Mouse (Mus musculus): ENCODE results near the gene Gm21970. TPM values are rescaled to one million over a fixed set of nuclear protein-coding genes. Genes with fewer than 3 reads are reported as not detected.

The Gm21970 gene
- polyA plus RNA-seq, 1 experiment from 2014 or later, result not detected

GRCm38 (mm10) chr16:91386419-91387120, 5.0 kb upstream of the Gm21970 start:
- no peak overlapping the region for H3K9ac ChIP-seq

GRCm38 (mm10) chr16:91387121-91387486, 4.4 kb upstream of the Gm21970 start:
- Histone ChIP-seq H3K36me3 (peaks cover 58% of the 10 kb centered on the region), H3K9ac (no peak overlapping the region), H3K9me3 (replicated peaks) (no peaks in the 10 kb centered on the region; the same call in 1 of the 2 replicates), H3K4me3 (replicated peaks) (no peak overlapping the region), H3K4me2 (replicated peaks) (no peak overlapping the region), H3K27me3 (no peaks in the 10 kb centered on the region), H3K4me1 (no peaks in the 10 kb centered on the region), H3K27ac (replicated peaks) (no peak overlapping the region)
- ATAC-seq (ENCODE audit: insufficient number of reproducible peaks, low FRiP score, low TSS enrichment, low read depth), result no peak
- WGBS, result 83% methylated on average over 3 of the region's 3 CpGs

More at GRCm38 (mm10) chr16:91386419-91387120, 5.0 kb upstream of the Gm21970 start:
- no peak overlapping the region for H3K4me2 ChIP-seq (replicated peaks)
- 93% methylated on average over 10 of the region's 10 CpGs for WGBS
- H3K36me3 ChIP-seq, result peaks cover 53% of the 10 kb centered on the region
- no peak overlapping the region for H3K27ac ChIP-seq (replicated peaks)
- H3K27me3 ChIP-seq, result no peaks in the 10 kb centered on the region
- H3K4me1 ChIP-seq, result no peaks in the 10 kb centered on the region
- no peak overlapping the region for H3K4me3 ChIP-seq (replicated peaks)
- no peak for ATAC-seq (ENCODE audit: insufficient number of reproducible peaks, low FRiP score, low TSS enrichment, low read depth)
- no peaks in the 10 kb centered on the region; the same call in 1 of the 2 replicates for H3K9me3 ChIP-seq (replicated peaks)

GRCm38 (mm10) chr16:91390100-91390499, 1.4 kb upstream of the Gm21970 start:
- H3K9ac ChIP-seq, result no peak overlapping the region
- H3K27ac ChIP-seq (replicated peaks), result no peak overlapping the region
- H3K9me3 ChIP-seq (replicated peaks), result no peaks in the 10 kb centered on the region; the same call in 1 of the 2 replicates
- WGBS, result 84% methylated on average over 4 of the region's 4 CpGs
- peaks cover 74% of the 10 kb centered on the region for H3K36me3 ChIP-seq
- no peak overlapping the region for H3K4me3 ChIP-seq (replicated peaks)
- H3K4me1 ChIP-seq, result no peaks in the 10 kb centered on the region
- no peak overlapping the region for H3K4me2 ChIP-seq (replicated peaks)
- no peaks in the 10 kb centered on the region for H3K27me3 ChIP-seq
- ATAC-seq (ENCODE audit: insufficient number of reproducible peaks, low FRiP score, low TSS enrichment, low read depth), result no peak

- peaks cover 52% of the 10 kb centered on the region for H3K36me3 ChIP-seq
- WGBS, result 73% methylated on average over 4 of the region's 4 CpGs
- no peaks in the 10 kb centered on the region for H3K27me3 ChIP-seq
- H3K4me1 ChIP-seq, result no peaks in the 10 kb centered on the region
- no peak for ATAC-seq (ENCODE audit: insufficient number of reproducible peaks, low FRiP score, low TSS enrichment, low read depth)
- no peak overlapping the region for H3K4me3 ChIP-seq (replicated peaks)
- no peak overlapping the region for H3K4me2 ChIP-seq (replicated peaks)
- H3K27ac ChIP-seq (replicated peaks), result no peak overlapping the region
- H3K9ac ChIP-seq, result no peak overlapping the region
- H3K9me3 ChIP-seq (replicated peaks), result no peaks in the 10 kb centered on the region
Measured at GRCm38 (mm10) chr16:91394826-91395410, 3.4 kb downstream of the Gm21970 start.

GRCm38 (mm10) chr16:91395633-91396392, 4.3 kb downstream of the Gm21970 start:
- ATAC-seq (ENCODE audit: insufficient number of reproducible peaks, low FRiP score, low TSS enrichment, low read depth), result no peak
- no peak overlapping the region for H3K4me2 ChIP-seq (replicated peaks)
- peaks cover 55% of the 10 kb centered on the region for H3K36me3 ChIP-seq
- H3K9ac ChIP-seq, result no peak overlapping the region
- H3K4me1 ChIP-seq, result 0 out of 2 replicates have a peak, but pooled peaks cover 4% of the 10 kb centered on the region
- H3K27me3 ChIP-seq, result no peaks in the 10 kb centered on the region
- 58% methylated on average over 8 of the region's 8 CpGs for WGBS
- H3K27ac ChIP-seq (replicated peaks), result no peak overlapping the region
- no peak overlapping the region for H3K4me3 ChIP-seq (replicated peaks)
- no peaks in the 10 kb centered on the region for H3K9me3 ChIP-seq (replicated peaks)

- ATAC-seq (ENCODE audit: insufficient number of reproducible peaks, low FRiP score, low TSS enrichment, low read depth), result no peak
- 79% methylated on average over 10 of the region's 10 CpGs for WGBS
- Histone ChIP-seq H3K4me1 (0 out of 2 replicates have a peak, but pooled peaks cover 9% of the 10 kb centered on the region), H3K9ac (no peak overlapping the region), H3K9me3 (replicated peaks) (no peaks in the 10 kb centered on the region), H3K4me3 (replicated peaks) (no peak overlapping the region), H3K27me3 (no peaks in the 10 kb centered on the region), H3K36me3 (peaks cover 51% of the 10 kb centered on the region), H3K27ac (replicated peaks) (no peak overlapping the region), H3K4me2 (replicated peaks) (no peak overlapping the region)
Measured at GRCm38 (mm10) chr16:91396844-91397537, 5.5 kb downstream of the Gm21970 start.

GRCm38 (mm10) chr16:91398030-91398429, 6.5 kb downstream of the Gm21970 start:
- Histone ChIP-seq H3K4me1 (0 out of 2 replicates have a peak, but pooled peaks cover 9% of the 10 kb centered on the region), H3K4me2 (replicated peaks) (no peak overlapping the region), H3K9me3 (replicated peaks) (no peaks in the 10 kb centered on the region), H3K36me3 (peaks cover 41% of the 10 kb centered on the region), H3K27me3 (no peaks in the 10 kb centered on the region), H3K9ac (no peak overlapping the region), H3K27ac (replicated peaks) (no peak overlapping the region), H3K4me3 (replicated peaks) (no peak overlapping the region)
- WGBS, result 88% methylated on average over 12 of the region's 12 CpGs
- ATAC-seq (ENCODE audit: insufficient number of reproducible peaks, low FRiP score, low TSS enrichment, low read depth), result no peak

GRCm38 (mm10) chr16:91398944-91399343, 7.4 kb downstream of the Gm21970 start:
- Histone ChIP-seq H3K27ac (replicated peaks) (no peak overlapping the region), H3K36me3 (peaks cover 35% of the 10 kb centered on the region), H3K9me3 (replicated peaks) (no peaks in the 10 kb centered on the region), H3K9ac (no peak overlapping the region), H3K4me3 (replicated peaks) (no peak overlapping the region), H3K27me3 (no peaks in the 10 kb centered on the region), H3K4me1 (0 out of 2 replicates have a peak, but pooled peaks cover 12% of the 10 kb centered on the region), H3K4me2 (replicated peaks) (no peak overlapping the region)
- WGBS, result 89% methylated on average over 7 of the region's 7 CpGs
- ATAC-seq (ENCODE audit: insufficient number of reproducible peaks, low FRiP score, low TSS enrichment, low read depth), result no peak

- peaks cover 25% of the 10 kb centered on the region for H3K4me1 ChIP-seq
Measured at GRCm38 (mm10) chr16:91401569-91402165, 10.1 kb downstream of the Gm21970 start.

GRCm38 (mm10) chr16:91403784-91404183, 12.3 kb downstream of the Gm21970 start:
- peaks cover 16% of the 10 kb centered on the region for H3K36me3 ChIP-seq
- 69% methylated on average over 9 of the region's 9 CpGs for WGBS
- H3K9me3 ChIP-seq (replicated peaks), result no peaks in the 10 kb centered on the region
- H3K4me3 ChIP-seq (replicated peaks), result no peak overlapping the region
- H3K27ac ChIP-seq (replicated peaks), result no peak overlapping the region
- H3K27me3 ChIP-seq, result no peaks in the 10 kb centered on the region
- H3K4me2 ChIP-seq (replicated peaks), result no peak overlapping the region
- H3K9ac ChIP-seq, result no peak overlapping the region
- H3K4me1 ChIP-seq, result peaks cover 37% of the 10 kb centered on the region
- no peak for ATAC-seq (ENCODE audit: insufficient number of reproducible peaks, low FRiP score, low TSS enrichment, low read depth)

More at GRCm38 (mm10) chr16:91401569-91402165, 10.1 kb downstream of the Gm21970 start:
- Histone ChIP-seq H3K4me2 (replicated peaks) (no peak overlapping the region), H3K9me3 (replicated peaks) (no peaks in the 10 kb centered on the region), H3K9ac (no peak overlapping the region), H3K4me3 (replicated peaks) (no peak overlapping the region), H3K27ac (replicated peaks) (peak overlapping the region; percentile 58), H3K27me3 (no peaks in the 10 kb centered on the region), H3K36me3 (peaks cover 22% of the 10 kb centered on the region)
- 38% methylated on average over 6 of the region's 6 CpGs for WGBS
- ATAC-seq (ENCODE audit: insufficient number of reproducible peaks, low FRiP score, low TSS enrichment, low read depth), result no peak
